Mouse (Mus musculus) CH12.LX (cell line): ENCODE measurements around the gene Dnajc7. TPM values are rescaled to one million over a fixed set of nuclear protein-coding genes. Genes with fewer than 3 reads are reported as not detected.

Source experiments
- DNase-seq: peaks from one replicate; pipeline ENCODE4 v3.0.0-alpha.2; 2013; ENCODE audit errors: extremely low read depth
- H3K27ac ChIP-seq: 2 replicates; pipeline ENCODE4 v1.5.1; 2012; ENCODE audit warnings: low read depth, mild to moderate bottlenecking, control low read depth, moderate library complexity; ENCODE audit not compliant: insufficient read depth
- H3K27me3 ChIP-seq: replicated peaks from 2 replicates; pipeline ENCODE3; 2012; ENCODE audit warnings: inconsistent platforms
- H3K36me3 ChIP-seq, 2 experiments: replicated peaks in 1 of 2; 2 replicates each; pipeline versions ENCODE3 to v1.6.1; 2012; ENCODE audit warnings: inconsistent platforms in 1 of 2, low read length in 1 of 2, mild to moderate bottlenecking in 1 of 2, mixed read lengths in 1 of 2, moderate library complexity in 1 of 2; ENCODE audit not compliant: control insufficient read depth in 1 of 2, insufficient read depth in 1 of 2
- H3K4me1 ChIP-seq, 2 experiments: 2 replicates each; pipeline ENCODE4 v1.6.1; 2012; ENCODE audit warnings: inconsistent platforms in 1 of 2, moderate library complexity in 1 of 2; ENCODE audit not compliant: insufficient read depth in 2 of 2, control insufficient read depth in 1 of 2
- H3K4me2 ChIP-seq: 2 replicates; pipeline ENCODE4 v1.6.1; 2012; ENCODE audit warnings: low read depth, mild to moderate bottlenecking, control low read depth; ENCODE audit not compliant: poor library complexity, insufficient read depth, severe bottlenecking
- H3K4me3 ChIP-seq, 3 experiments: fragments of 150-350 bp in 1 of 3; sonication (generic) in 1 of 3; replicated peaks in 1 of 3; 2 replicates each; pipeline versions ENCODE3 to v1.5.1; 2011 to 2012; ENCODE audit warnings: low read depth in 2 of 3, low read length in 2 of 3, mild to moderate bottlenecking in 2 of 3, moderate library complexity in 2 of 3, control low read depth in 1 of 3, improper control_type of control experiment in 1 of 3, inconsistent platforms in 1 of 3, mixed read lengths in 1 of 3; ENCODE audit not compliant: poor library complexity in 1 of 3
- H3K79me2 ChIP-seq: replicated peaks from 2 replicates; pipeline ENCODE4 v1.6.1; 2012; ENCODE audit warnings: mild to moderate bottlenecking, moderate library complexity; ENCODE audit not compliant: control insufficient read depth, poor library complexity, insufficient read depth, severe bottlenecking; ENCODE audit errors: extremely low read depth
- H3K9ac ChIP-seq: 2 replicates; pipeline ENCODE4 v1.6.1; 2012; ENCODE audit warnings: low read depth, mild to moderate bottlenecking, control low read depth, moderate library complexity; ENCODE audit not compliant: insufficient read depth
- H3K9me3 ChIP-seq: replicated peaks from 2 replicates; pipeline ENCODE3; 2012; ENCODE audit warnings: low read length, inconsistent platforms, mixed read lengths
- BHLHE40 ChIP-seq: IDR thresholded peaks from 2 replicates; pipeline ENCODE4 v1.6.1; 2011; ENCODE audit warnings: mild to moderate bottlenecking, low read depth, low read length, improper control_type of control experiment
- CHD1 ChIP-seq: IDR thresholded peaks from 2 replicates; pipeline ENCODE4 v1.6.1; 2012; ENCODE audit warnings: low read depth, low read length, improper control_type of control experiment, inconsistent platforms
- CHD2 ChIP-seq: IDR thresholded peaks from 2 replicates; pipeline ENCODE4 v1.6.1; 2011; ENCODE audit warnings: low read length, improper control_type of control experiment
- CTCF ChIP-seq, 2 experiments: IDR thresholded peaks in 1 of 2; conservative IDR thresholded peaks in 1 of 2; 2 replicates each; pipeline ENCODE4 v1.5.1; 2011 to 2012; ENCODE audit warnings: low read depth in 2 of 2, low read length in 2 of 2, improper control_type of control experiment in 1 of 2, inconsistent platforms in 1 of 2, mild to moderate bottlenecking in 1 of 2, moderate library complexity in 1 of 2
- E2F4 ChIP-seq: IDR thresholded peaks from 2 replicates; pipeline ENCODE4 v1.6.1; 2011; ENCODE audit warnings: low read depth, low read length, improper control_type of control experiment; ENCODE audit not compliant: insufficient replicate concordance
- EP300 ChIP-seq: IDR thresholded peaks from 2 replicates; pipeline ENCODE4 v1.6.1; 2011; ENCODE audit warnings: low read length, improper control_type of control experiment
- KAT2A ChIP-seq: IDR thresholded peaks from 2 replicates; pipeline ENCODE4 v1.6.1; 2012; ENCODE audit warnings: low read length, improper control_type of control experiment, inconsistent platforms; ENCODE audit not compliant: insufficient replicate concordance
- MAFK ChIP-seq: IDR thresholded peaks from 2 replicates; pipeline ENCODE4 v1.6.1; 2011; ENCODE audit warnings: low read length, improper control_type of control experiment; ENCODE audit not compliant: insufficient replicate concordance
- MAX ChIP-seq: IDR thresholded peaks from 2 replicates; pipeline ENCODE4 v1.6.1; 2011; ENCODE audit warnings: low read length, improper control_type of control experiment
- MAZ ChIP-seq: IDR thresholded peaks from 2 replicates; pipeline ENCODE4 v1.6.1; 2012; ENCODE audit warnings: low read depth, mild to moderate bottlenecking, inconsistent platforms, low read length, improper control_type of control experiment, moderate library complexity
- RCOR1 ChIP-seq: conservative IDR thresholded peaks from 2 replicates; pipeline ENCODE4 v1.6.1; 2012; ENCODE audit warnings: low read depth, mild to moderate bottlenecking, inconsistent platforms, low read length, improper control_type of control experiment
- TCF12 ChIP-seq: IDR thresholded peaks from 2 replicates; pipeline ENCODE4 v1.6.1; 2014; ENCODE audit warnings: low read depth, mild to moderate bottlenecking, inconsistent platforms, low read length, improper control_type of control experiment
- ZKSCAN1 ChIP-seq: IDR thresholded peaks from 2 replicates; pipeline ENCODE4 v1.6.1; 2012; ENCODE audit warnings: low read depth, inconsistent platforms, low read length, improper control_type of control experiment, borderline replicate concordance
- ZMIZ1 ChIP-seq: IDR thresholded peaks from 2 replicates; pipeline ENCODE4 v1.6.1; 2012; ENCODE audit warnings: low read depth, mild to moderate bottlenecking, inconsistent platforms, low read length, improper control_type of control experiment
- dilution Hi-C: fragments of 300-500 bp; cut with MboI; formaldehyde crosslinking; loops from 2 replicates; pipeline ENCODE4 v1.14.3; 2020; ENCODE audit warnings: low sequenced_read_pairs; ENCODE audit not compliant: extremely low pct_unique_long_range_greater_than_20kb, extremely low pct_ligation_motif_present
- in situ Hi-C: fragments of 300-500 bp; cut with MboI; formaldehyde crosslinking; loops from 3 replicates; pipeline ENCODE4 v1.14.3; 2019; ENCODE audit warnings: low sequenced_read_pairs, low pct_ligation_motif_present, low pct_unique_long_range_greater_than_20kb, mixed read lengths
- polyA plus RNA-seq: library from polyadenylated mRNA; unstranded; fragments of >175 nt; gene quantifications from 2 replicates; pipeline ENCODE4 v1.2.1, GENCODE M21; 2012; ENCODE audit warnings: low read depth; ENCODE audit not compliant: insufficient read length
- total RNA-seq, 2 experiments: library from RNA; depleted of rRNA; stranded (reverse); fragments of 300-350 nt in 1 of 2; fragments of >200 nt in 1 of 2; gene quantifications; 2 replicates each; pipeline ENCODE4 v1.2.3; 2012 to 2014

Gene Dnajc7
- total and polyA plus RNA-seq, 3 experiments, result 123 to 455 (median 249) TPM

DNA sequence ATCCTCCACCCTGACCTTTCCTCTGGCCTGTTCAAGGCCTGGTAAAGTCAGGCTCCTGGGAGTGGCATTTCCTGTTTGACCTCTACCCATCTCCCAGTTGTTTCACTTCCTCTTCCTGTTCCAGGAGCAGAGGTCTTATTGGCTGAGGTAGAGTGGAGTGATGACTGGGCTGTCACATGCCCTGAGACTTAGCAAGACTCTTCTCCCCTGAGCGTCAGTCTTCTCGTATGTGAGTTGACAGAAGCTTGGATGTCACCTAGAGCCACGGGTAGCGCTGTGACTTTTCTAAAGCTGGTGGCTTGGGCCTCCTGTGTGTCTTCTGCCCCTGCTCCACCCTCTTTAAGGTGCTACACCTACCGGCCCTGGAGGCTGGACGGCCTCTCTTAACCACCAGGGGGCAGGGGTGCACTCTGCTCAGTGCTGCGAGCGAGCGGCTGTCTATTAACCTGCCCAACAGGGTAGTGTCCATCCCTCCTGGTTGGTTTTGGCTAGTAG, 6.8 kb upstream of the Dnajc7 start (continued):
- TF ChIP-seq BHLHE40 (peak; percentile 77), MAFK (no peak), MAZ (no peak), CHD2 (peak; percentile 83), ZMIZ1 (peak; percentile 83), CHD1 (no peak), ZKSCAN1 (no peak)

DNA sequence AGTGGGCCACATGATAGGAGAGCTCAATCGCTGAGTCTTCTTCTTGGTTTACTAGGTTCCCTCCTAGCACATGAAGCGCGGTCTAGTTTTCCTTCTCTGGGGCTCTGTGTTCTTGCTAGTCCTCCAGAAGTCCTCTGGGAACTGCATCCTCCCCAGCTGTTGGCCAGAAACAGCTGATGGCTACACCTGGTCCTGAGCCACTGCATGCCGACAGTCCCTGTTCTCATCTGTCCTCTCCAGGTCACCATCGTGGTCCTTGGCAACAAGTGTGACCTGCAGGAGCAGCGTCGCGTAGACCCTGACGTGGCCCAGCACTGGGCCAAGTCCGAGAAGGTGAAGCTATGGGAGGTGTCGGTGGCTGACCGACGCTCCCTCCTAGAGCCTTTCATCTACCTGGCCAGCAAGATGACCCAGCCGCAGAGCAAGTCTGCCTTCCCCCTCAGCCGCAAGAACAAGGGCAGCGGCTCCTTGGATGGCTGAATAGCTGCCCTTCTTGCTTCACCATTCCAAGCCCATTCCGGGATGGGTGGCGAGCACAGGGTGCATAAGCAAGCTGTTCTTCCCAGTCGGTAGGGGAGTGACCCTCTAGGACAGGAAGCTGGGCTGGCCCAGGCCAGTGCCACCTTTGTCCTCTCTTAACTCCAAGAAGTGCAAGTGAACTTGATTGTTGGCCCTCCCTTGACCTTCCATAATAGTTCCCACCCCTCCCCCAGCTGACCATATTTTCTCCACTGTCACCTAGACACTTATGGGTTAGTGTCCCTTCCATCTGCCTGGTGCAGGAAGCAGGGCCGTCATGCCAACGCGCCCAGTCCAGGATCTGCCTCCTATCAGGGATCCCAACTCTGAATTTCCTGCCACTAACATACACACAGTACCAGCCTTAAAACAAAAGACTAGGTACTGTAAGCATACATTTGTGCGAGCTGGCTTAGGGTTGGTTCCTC, 6.1 kb upstream of the Dnajc7 start:
- H3K27me3 ChIP-seq, result peaks cover 4% of the 10 kb centered on the region
- H3K27ac ChIP-seq, result peak overlapping the region; percentile 88
- peak overlapping the region; percentile 17; the same call in 1 of the 2 replicates for H3K9ac ChIP-seq
- peak overlapping the region; percentile 60; the same call in 1 of the 2 replicates for H3K4me2 ChIP-seq
- TF ChIP-seq EP300 (no peak), CTCF (conservative IDR thresholded peaks at IDR 0.05 in 1 of 2, IDR thresholded peaks at IDR 0.05 in 1 of 2; ENCODE audit: low read depth in 2 of 2, low read length in 2 of 2) (no peak), KAT2A (no peak)
- H3K9me3 ChIP-seq, result no peaks in the 10 kb centered on the region
- dilution Hi-C loops (no loop called here), in situ Hi-C loops (loop anchor here (5.0 kb wide), 1 partner anchor 71 kb away; no protein-coding TSS in a partner anchor)
- H3K79me2 ChIP-seq, result peaks cover 2% of the 10 kb centered on the region; the same call in 1 of the 2 replicates
- DNase-seq, result no peak
- peaks cover 30 to 76% of the 10 kb centered on the region in 2 experiments for H3K4me1 ChIP-seq
- peaks cover 22 to 40% of the 10 kb centered on the region in 2 experiments for H3K36me3 ChIP-seq
- H3K4me3 ChIP-seq, result peak overlapping the region; percentile 1 to 36 (median 4)

GRCm38 (mm10) chr11:100623867-100624266, 3.9 kb upstream of the Dnajc7 start:
- H3K4me1 ChIP-seq, result peaks cover 30 to 78% of the 10 kb centered on the region in 2 experiments
- peak; percentile 76 for DNase-seq
- peaks cover 22 to 40% of the 10 kb centered on the region in 2 experiments for H3K36me3 ChIP-seq
- peak overlapping the region; percentile 98 for H3K9ac ChIP-seq
- peak overlapping the region; percentile 21 to 94 (median 75) for H3K4me3 ChIP-seq
- in situ Hi-C loops, result loop anchor here (5.0 kb wide), 1 partner anchor 52 kb away; the partner anchor contains the start of gene Cnp
- peak overlapping the region; percentile 12 for H3K27ac ChIP-seq
- H3K79me2 ChIP-seq, result peaks cover 7% of the 10 kb centered on the region
- no peaks in the 10 kb centered on the region for H3K9me3 ChIP-seq
- peak overlapping the region; percentile 79 for H3K4me2 ChIP-seq
- no peak for TF ChIP-seq RCOR1
- no peak for TF ChIP-seq KAT2A
- TF ChIP-seq MAX, result no peak
- no peak for TF ChIP-seq E2F4
- TF ChIP-seq CHD2, result no peak
- TF ChIP-seq MAZ, result no peak
- no peak for TF ChIP-seq TCF12
- TF ChIP-seq ZMIZ1, result no peak
- no peaks in the 10 kb centered on the region for H3K27me3 ChIP-seq
- dilution Hi-C loops, result no loop called here
